Mouse (Mus musculus) kidney, embryonic 14.5 days (tissue): ENCODE data around the gene Shisa8. TPM values are rescaled to one million over a fixed set of nuclear protein-coding genes. Genes with fewer than 3 reads are reported as not detected.

Experiments used
- ATAC-seq: fragments of 200-750 bp; cut with Nextera tagmentation; 2 replicates; pipeline ENCODE4 v1.8.0; 2017; ENCODE audit warnings: moderate number of reproducible peaks, mild to moderate bottlenecking, moderate TSS enrichment, moderate library complexity; ENCODE audit not compliant: low FRiP score, low TSS enrichment
- H3K27ac ChIP-seq: fragments of 300-500 bp; sonication (generic); 2 replicates; pipeline ENCODE4 v1.5.1; 2014; ENCODE audit warnings: low read depth, mild to moderate bottlenecking, low read length, moderate library complexity, mixed read lengths
- H3K27me3 ChIP-seq: fragments of 300-500 bp; sonication (generic); 2 replicates; pipeline ENCODE4 v1.6.1; 2014; ENCODE audit warnings: mild to moderate bottlenecking, low read length; ENCODE audit not compliant: control insufficient read depth, insufficient read depth
- H3K36me3 ChIP-seq: fragments of 300-500 bp; sonication (generic); 2 replicates; pipeline ENCODE4 v1.6.1; 2014; ENCODE audit warnings: low read length, mixed read lengths; ENCODE audit not compliant: control insufficient read depth, insufficient read depth
- H3K4me1 ChIP-seq: fragments of 300-500 bp; sonication (generic); 2 replicates; pipeline ENCODE4 v1.6.1; 2014; ENCODE audit warnings: low read length, mixed read lengths; ENCODE audit not compliant: control insufficient read depth, insufficient read depth
- H3K4me2 ChIP-seq: fragments of 300-500 bp; sonication (generic); replicated peaks from 2 replicates; pipeline ENCODE4 v1.6.1; 2014; ENCODE audit warnings: low read depth, mild to moderate bottlenecking, low read length
- H3K4me3 ChIP-seq: fragments of 300-500 bp; sonication (generic); 2 replicates; pipeline ENCODE4 v1.5.1; 2014; ENCODE audit warnings: mild to moderate bottlenecking, low read length
- H3K9ac ChIP-seq: fragments of 300-500 bp; sonication (generic); 2 replicates; pipeline ENCODE4 v1.6.1; 2014; ENCODE audit warnings: low read depth, mild to moderate bottlenecking, low read length, moderate library complexity
- H3K9me3 ChIP-seq: fragments of 300-500 bp; sonication (generic); 2 replicates; pipeline ENCODE4 v1.6.1; 2016; ENCODE audit warnings: low read length; ENCODE audit not compliant: control insufficient read depth
- WGBS: fragments of 180-500 bp; shearing (Covaris S2); extraction: QIAGEN DNeasy Blood & Tissue Kit; methylation state at CpG from one replicate; pipeline ENCODE4 v1.1.7; 2014; 5-methylcytosine and 5-hydroxymethylcytosine counted together
- polyA plus RNA-seq: library from polyadenylated mRNA; unstranded; fragments of >200 nt; fragmentation: Nextera tagmentation; extraction: Ambion mirVana; gene quantifications from 2 replicates; pipeline ENCODE4 v1.2.1, GENCODE M21; 2014

Gene Shisa8
- polyA plus RNA-seq, 1 experiment from 2014 or later = 0.80 TPM

DNA sequence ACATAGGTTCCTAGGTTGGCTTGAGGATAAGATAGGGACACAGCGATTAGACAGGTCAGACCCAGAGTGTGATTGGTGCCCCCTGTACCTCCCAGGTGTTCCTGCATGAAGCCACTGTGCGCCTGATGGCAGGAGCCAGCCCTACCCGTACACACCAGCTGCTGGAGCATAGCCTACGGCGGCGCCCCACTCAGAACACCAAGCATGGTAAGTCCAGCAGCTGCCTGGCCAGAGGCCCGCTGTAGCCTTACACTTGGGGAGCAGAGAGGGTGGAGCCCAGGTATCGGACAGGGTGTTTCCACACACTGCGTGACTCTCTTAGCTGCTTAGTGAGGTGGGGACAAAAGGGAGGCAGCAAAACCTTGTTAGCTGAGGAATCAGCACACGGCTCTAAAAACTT lies 9.5 kb downstream of the Shisa8 start:
- no peak for ATAC-seq
- H3K9me3 ChIP-seq = no peaks in the 10 kb centered on the region
- peaks cover 25% of the 10 kb centered on the region for H3K27me3 ChIP-seq
- no peak overlapping the region for H3K4me3 ChIP-seq
- H3K9ac ChIP-seq = no peak overlapping the region
- WGBS = 94% methylated on average over 10 of the region's 10 CpGs
- H3K27ac ChIP-seq = no peak overlapping the region
- H3K4me2 ChIP-seq = no peak overlapping the region
- peaks cover 8% of the 10 kb centered on the region; the same call in 1 of the 2 replicates for H3K4me1 ChIP-seq
- H3K36me3 ChIP-seq = peaks cover 71% of the 10 kb centered on the region

DNA sequence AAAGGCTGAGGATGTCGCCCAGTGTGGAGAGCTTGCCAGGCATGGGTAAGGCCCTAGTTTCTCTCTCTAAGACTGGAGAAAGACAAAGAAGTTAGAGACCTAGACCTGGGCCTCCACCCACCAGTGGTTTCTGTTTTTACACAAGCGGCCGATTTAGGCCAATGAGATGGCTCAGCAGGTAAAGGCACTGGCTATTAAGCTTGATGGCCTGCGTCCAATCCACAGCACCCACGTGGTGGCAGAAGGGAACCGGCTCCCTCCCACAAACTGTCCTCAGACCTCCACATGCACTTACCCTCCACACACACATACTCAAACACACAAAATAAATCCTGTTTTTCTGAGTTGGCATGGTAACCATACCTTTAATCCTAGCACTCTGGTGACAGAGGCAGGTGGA lies 10.5 kb downstream of the Shisa8 start:
- Histone ChIP-seq H3K36me3 (peaks cover 81% of the 10 kb centered on the region), H3K4me2 (no peak overlapping the region), H3K4me3 (no peak overlapping the region), H3K27me3 (peaks cover 16% of the 10 kb centered on the region), H3K9ac (no peak overlapping the region), H3K4me1 (peaks cover 8% of the 10 kb centered on the region; the same call in 1 of the 2 replicates), H3K27ac (no peak overlapping the region), H3K9me3 (no peaks in the 10 kb centered on the region)
- ATAC-seq = no peak
- WGBS = 77% methylated on average over 6 of the region's 6 CpGs

DNA sequence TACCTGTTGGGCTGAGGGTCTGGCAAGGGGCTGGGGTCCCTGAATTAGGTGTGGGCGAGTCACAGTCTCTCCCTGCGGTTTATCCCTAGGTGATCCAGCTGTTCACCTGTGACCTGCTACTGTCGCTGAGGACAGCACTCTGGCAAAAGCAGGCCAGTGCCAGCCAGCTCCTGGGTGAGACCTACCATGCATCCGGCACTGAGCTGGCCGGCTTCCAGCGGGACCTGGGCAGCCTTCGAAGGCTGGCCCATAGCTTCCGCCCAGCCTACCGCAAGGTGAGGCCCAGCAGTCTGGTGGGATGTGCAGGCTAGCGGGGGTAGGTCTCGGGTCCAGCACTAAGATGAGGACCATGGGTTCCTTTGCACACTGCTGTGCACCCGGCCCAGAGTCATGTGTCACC lies 13.1 kb downstream of the Shisa8 start:
- peaks cover 91% of the 10 kb centered on the region for H3K36me3 ChIP-seq
- H3K9me3 ChIP-seq = no peaks in the 10 kb centered on the region
- 87% methylated on average over 12 of the region's 12 CpGs for whole genome bisulfite sequencing
- H3K4me1 ChIP-seq = no peaks in the 10 kb centered on the region
- ATAC-seq = no peak
- no peak overlapping the region for H3K27ac ChIP-seq
- no peaks in the 10 kb centered on the region for H3K27me3 ChIP-seq
- no peak overlapping the region for H3K4me3 ChIP-seq
- H3K9ac ChIP-seq = no peak overlapping the region
- H3K4me2 ChIP-seq = no peak overlapping the region

GRCm38 (mm10) chr15:82198342-82198741 lies 14.3 kb downstream of the Shisa8 start:
- ATAC-seq = no peak
- Histone ChIP-seq H3K4me2 (no peak overlapping the region), H3K27me3 (no peaks in the 10 kb centered on the region), H3K4me1 (no peaks in the 10 kb centered on the region), H3K4me3 (no peak overlapping the region), H3K36me3 (peaks cover 93% of the 10 kb centered on the region), H3K9me3 (no peaks in the 10 kb centered on the region), H3K27ac (no peak overlapping the region), H3K9ac (no peak overlapping the region)
- 89% methylated on average over 7 of the region's 7 CpGs for WGBS

DNA sequence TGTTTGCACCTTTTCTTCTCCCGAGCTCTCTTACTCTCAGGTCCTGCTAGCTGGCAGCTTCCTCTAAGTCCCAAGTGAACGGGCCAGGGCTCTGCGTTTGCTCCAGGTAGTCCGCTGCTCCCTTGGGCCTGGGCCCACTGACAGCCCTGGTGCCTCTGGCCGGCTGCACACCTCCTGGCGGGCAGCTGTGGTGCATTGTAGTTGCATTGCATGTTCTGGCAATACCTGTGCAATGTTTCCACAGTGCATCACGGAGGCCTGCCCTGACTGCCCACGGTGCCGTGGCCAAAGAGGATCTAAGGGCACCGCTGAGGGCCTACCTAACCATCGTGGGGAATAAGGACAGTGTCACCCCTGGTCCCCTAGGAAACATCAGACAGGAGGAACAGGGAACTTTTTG lies 14.7 kb downstream of the Shisa8 start:
- H3K27me3 ChIP-seq = no peaks in the 10 kb centered on the region
- no peak for ATAC-seq
- WGBS = 94% methylated on average over 11 of the region's 11 CpGs
- no peak overlapping the region for H3K4me2 ChIP-seq
- H3K9me3 ChIP-seq = no peaks in the 10 kb centered on the region
- no peak overlapping the region for H3K27ac ChIP-seq
- H3K4me1 ChIP-seq = no peaks in the 10 kb centered on the region
- no peak overlapping the region for H3K9ac ChIP-seq
- H3K36me3 ChIP-seq = peaks cover 93% of the 10 kb centered on the region
- no peak overlapping the region for H3K4me3 ChIP-seq

DNA sequence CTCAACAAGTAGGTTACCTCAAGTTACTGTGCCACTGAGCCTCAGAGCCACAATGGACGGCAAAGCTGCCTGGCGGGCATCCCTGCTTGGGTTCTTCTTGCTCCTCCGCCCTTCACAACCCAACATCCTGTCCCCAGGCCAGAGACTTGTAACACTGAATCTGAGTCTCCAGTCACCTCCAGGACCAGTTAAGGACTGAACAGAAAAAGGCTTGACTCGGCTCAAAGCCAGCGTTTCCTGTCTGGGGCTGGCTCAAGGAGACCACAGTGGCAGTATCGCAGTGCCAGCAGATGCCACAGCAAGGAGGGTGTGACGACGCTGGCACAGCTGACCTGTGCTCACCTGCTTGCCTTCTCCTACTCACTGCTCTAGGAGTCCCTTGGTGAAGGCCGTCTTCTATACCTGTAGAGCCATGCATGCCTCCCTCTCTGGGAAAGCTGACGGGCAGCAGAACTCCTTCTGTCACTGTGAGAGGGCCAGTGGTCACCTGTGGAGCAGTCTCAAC lies 15.3 kb downstream of the Shisa8 start:
- peaks cover 97% of the 10 kb centered on the region for H3K36me3 ChIP-seq
- no peaks in the 10 kb centered on the region for H3K4me1 ChIP-seq
- WGBS = 95% methylated on average over 10 of the region's 10 CpGs
- no peaks in the 10 kb centered on the region for H3K27me3 ChIP-seq
- H3K27ac ChIP-seq = no peak overlapping the region
- H3K4me2 ChIP-seq = no peak overlapping the region
- no peak for ATAC-seq
- H3K9me3 ChIP-seq = no peaks in the 10 kb centered on the region
- H3K9ac ChIP-seq = no peak overlapping the region
- no peak overlapping the region for H3K4me3 ChIP-seq

DNA sequence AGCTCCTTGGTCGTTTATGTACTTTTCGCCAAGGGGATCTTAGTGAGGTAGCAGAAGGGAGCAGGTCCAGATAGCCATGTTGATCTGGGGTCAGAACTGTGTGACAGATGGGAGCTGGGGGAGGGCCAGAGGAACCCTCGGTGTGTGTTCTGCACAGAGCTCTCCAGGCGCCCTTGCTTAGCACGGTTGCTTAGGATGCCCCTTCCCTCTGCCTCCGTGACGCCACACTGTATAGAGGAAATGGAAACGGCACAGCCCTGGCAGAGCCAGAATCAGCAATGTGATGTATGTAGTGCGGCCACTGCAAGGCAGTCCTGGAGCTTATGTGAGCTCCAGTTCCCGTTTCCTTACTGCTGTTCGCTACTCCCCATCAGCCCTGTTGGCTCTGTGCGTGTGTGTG lies 16.3 kb downstream of the Shisa8 start:
- no peaks in the 10 kb centered on the region for H3K27me3 ChIP-seq
- no peak overlapping the region for H3K9ac ChIP-seq
- peaks cover 97% of the 10 kb centered on the region for H3K36me3 ChIP-seq
- no peak for ATAC-seq
- WGBS = 90% methylated on average over 12 of the region's 12 CpGs
- no peak overlapping the region for H3K4me2 ChIP-seq
- H3K4me3 ChIP-seq = no peak overlapping the region
- no peak overlapping the region for H3K27ac ChIP-seq
- H3K9me3 ChIP-seq = no peaks in the 10 kb centered on the region
- no peaks in the 10 kb centered on the region for H3K4me1 ChIP-seq

- no peak overlapping the region for H3K4me3 ChIP-seq
- peaks cover 91% of the 10 kb centered on the region for H3K36me3 ChIP-seq
- no peaks in the 10 kb centered on the region for H3K27me3 ChIP-seq
- H3K27ac ChIP-seq = no peak overlapping the region
- no peaks in the 10 kb centered on the region for H3K4me1 ChIP-seq
- no peak overlapping the region for H3K9ac ChIP-seq
- H3K9me3 ChIP-seq = no peaks in the 10 kb centered on the region
- 91% methylated on average over 8 of the region's 8 CpGs for WGBS
- H3K4me2 ChIP-seq = no peak overlapping the region
- ATAC-seq = no peak
Measured at GRCm38 (mm10) chr15:82192617-82193016, 20.0 kb downstream of the Shisa8 start.

DNA sequence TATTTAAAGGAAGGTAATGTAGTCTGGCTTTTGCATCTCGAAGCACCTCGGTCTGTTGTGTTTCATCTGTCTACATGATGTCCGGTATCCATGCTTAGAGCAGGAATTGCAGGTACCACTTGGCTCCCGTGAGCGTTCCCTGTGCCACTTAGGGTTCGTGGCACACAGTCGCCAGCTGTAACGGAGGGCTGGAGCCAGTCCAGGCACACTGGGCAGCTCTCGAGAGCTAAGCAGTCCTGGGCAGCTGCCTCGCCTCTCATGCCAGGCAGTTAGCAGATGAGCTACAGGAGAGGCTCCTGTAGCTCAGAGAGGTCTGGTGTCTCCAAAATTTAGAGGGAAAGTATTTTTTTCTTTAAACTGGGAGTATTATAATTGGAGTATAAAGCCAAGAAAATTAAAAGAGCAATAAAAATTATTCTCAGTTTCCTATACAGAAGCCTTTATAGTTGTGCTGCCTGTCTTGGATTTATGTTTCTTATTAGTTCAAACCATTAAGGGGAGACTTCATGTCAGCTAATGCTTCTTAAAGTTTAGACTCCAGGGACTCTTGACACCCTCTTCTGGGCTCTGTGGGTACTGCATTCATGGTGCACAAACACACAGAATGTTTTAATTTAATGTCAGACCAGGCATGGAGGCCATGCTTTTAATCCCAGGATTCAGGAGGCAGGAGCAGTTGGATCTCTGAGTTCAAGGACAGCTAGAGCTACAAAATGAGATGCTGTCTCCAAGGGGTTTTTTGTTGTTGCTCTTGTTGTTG lies 24.0 kb downstream of the Shisa8 start:
- WGBS = 96% methylated on average over 10 of the region's 10 CpGs
- ATAC-seq = no peak

More for the DNA sequence above, 24.0 kb downstream of the Shisa8 start:
- no peaks in the 10 kb centered on the region for H3K27me3 ChIP-seq
- H3K9ac ChIP-seq = no peak overlapping the region
- peaks cover 88% of the 10 kb centered on the region for H3K36me3 ChIP-seq
- H3K4me2 ChIP-seq = no peak overlapping the region
- no peak overlapping the region for H3K27ac ChIP-seq
- no peak overlapping the region for H3K4me3 ChIP-seq
- no peaks in the 10 kb centered on the region for H3K9me3 ChIP-seq
- peaks cover 9% of the 10 kb centered on the region for H3K4me1 ChIP-seq
